Mouse (Mus musculus) thymus, postnatal 36 days (tissue): Measurements from ENCODE around the gene Tars2.
"Not testable (repeated sequence)": the region's sequence is repeated elsewhere in the genome, so short reads cannot be mapped to it uniquely, and the experiment has no call there.

ENCODE experiments used
- DNase-seq, 2 experiments: peaks; one replicate each; pipeline ENCODE4 v3.0.0; 2022; ENCODE audit warnings: mixed read lengths in 2 of 2

The Tars2 gene

GRCm38 (mm10) chr3:95694808-95695703, 65.0 kb downstream of the Tars2 start:
- no peak for DNase-seq

GRCm38 (mm10) chr3:95693821-95694807, 65.9 kb downstream of the Tars2 start:
- no peak for DNase-seq

- DNase-seq = no peak
Observed at GRCm38 (mm10) chr3:95692677-95693076, 67.3 kb downstream of the Tars2 start.

GRCm38 (mm10) chr3:95690552-95690951, 69.5 kb downstream of the Tars2 start:
- DNase-seq = not testable (repeated sequence)
